Mouse (Mus musculus): ENCODE data around the gene Acot3.

DNA sequence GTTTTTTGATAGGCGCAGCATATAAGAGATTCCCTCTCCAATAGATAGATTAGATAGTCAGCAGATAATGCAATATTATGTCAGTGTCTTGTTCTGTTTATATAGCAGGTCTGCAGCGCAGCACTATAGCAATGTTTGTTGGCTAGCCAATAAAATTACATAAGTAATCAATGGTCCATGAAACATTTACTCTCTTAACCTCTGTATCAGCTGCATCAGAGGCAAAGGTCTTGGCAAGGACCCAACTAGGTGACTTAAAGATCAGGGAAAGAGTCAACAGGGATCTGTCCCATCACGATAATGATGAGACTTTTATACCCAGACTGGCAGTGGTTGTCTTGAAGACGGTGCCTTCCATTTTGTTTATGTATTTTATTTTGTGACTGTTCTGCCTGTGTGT is 19.1 kb upstream of the Acot3 start:
- TF ChIP-seq CTCF (IDR thresholded peaks at IDR 0.05; ENCODE audit: low read depth, low read length) (no peak), POLR2A (IDR thresholded peaks at IDR 0.05; ENCODE audit: insufficient read depth, low read length) (no peak)

Measured in ES-Bruce4 (cell line).